Mouse (Mus musculus): ENCODE measurements around the gene Tfpt.
"Not testable (repeated sequence)": the region's sequence is repeated elsewhere in the genome, so short reads cannot be mapped to it uniquely, and the experiment has no call there.

Tfpt gene

GRCm38 (mm10) chr7:3616389-3617241 is 13.1 kb downstream of the Tfpt start:
- DNase-seq = peak in 1 of 2 experiments; percentile 26

GRCm38 (mm10) chr7:3616057-3616388 is 13.7 kb downstream of the Tfpt start, which contains the start of gene Oscar:
Gene Oscar (minus strand): TSS chr7:3616157.
- DNase-seq = no peak

- no peak for DNase-seq
Observed at GRCm38 (mm10) chr7:3614021-3614420, 15.7 kb downstream of the Tfpt start.

GRCm38 (mm10) chr7:3611006-3611405 is 18.7 kb downstream of the Tfpt start:
- DNase-seq = no peak

GRCm38 (mm10) chr7:3610437-3610836 is 19.3 kb downstream of the Tfpt start:
- DNase-seq = no peak

GRCm38 (mm10) chr7:3609082-3609481 is 20.6 kb downstream of the Tfpt start:
- DNase-seq = no peak

GRCm38 (mm10) chr7:3608668-3609067 is 21.1 kb downstream of the Tfpt start:
- no peak for DNase-seq

- no peak for DNase-seq
Observed at GRCm38 (mm10) chr7:3607391-3607790, 22.3 kb downstream of the Tfpt start.

GRCm38 (mm10) chr7:3606798-3607197 is 22.9 kb downstream of the Tfpt start:
- DNase-seq = no peak

GRCm38 (mm10) chr7:3601119-3601518 is 28.6 kb downstream of the Tfpt start:
- peak in 1 of 2 experiments; percentile 23 for DNase-seq

GRCm38 (mm10) chr7:3597755-3598154 is 32.0 kb downstream of the Tfpt start:
- DNase-seq = not testable (repeated sequence)

GRCm38 (mm10) chr7:3595146-3595545 is 34.6 kb downstream of the Tfpt start:
- DNase-seq = no peak

- no peak for DNase-seq
Observed at GRCm38 (mm10) chr7:3594686-3595085, 35.0 kb downstream of the Tfpt start.

GRCm38 (mm10) chr7:3593855-3594254 is 35.9 kb downstream of the Tfpt start:
- no peak for DNase-seq

- DNase-seq = no peak
Observed at GRCm38 (mm10) chr7:3591534-3591933, 38.2 kb downstream of the Tfpt start.

- no peak for DNase-seq
Observed at GRCm38 (mm10) chr7:3590550-3590949, 39.2 kb downstream of the Tfpt start.

GRCm38 (mm10) chr7:3587292-3587691 is 42.4 kb downstream of the Tfpt start:
- no peak for DNase-seq

GRCm38 (mm10) chr7:3586255-3586654 is 43.5 kb downstream of the Tfpt start:
- no peak for DNase-seq

GRCm38 (mm10) chr7:3585763-3586162 is 44.0 kb downstream of the Tfpt start:
- DNase-seq = no peak

- no peak for DNase-seq
Observed at GRCm38 (mm10) chr7:3580029-3580428, 49.7 kb downstream of the Tfpt start.

GRCm38 (mm10) chr7:3578952-3579546 is 50.7 kb downstream of the Tfpt start:
- no peak for DNase-seq

GRCm38 (mm10) chr7:3578196-3578595 is 51.5 kb downstream of the Tfpt start:
- no peak for DNase-seq

- no peak for DNase-seq
Observed at GRCm38 (mm10) chr7:3576354-3577124, 53.2 kb downstream of the Tfpt start.

- no peak for DNase-seq
Observed at GRCm38 (mm10) chr7:3574216-3574615, 55.5 kb downstream of the Tfpt start.
